Mouse (Mus musculus): Measurements from ENCODE around the gene Ttc3. TPM values are rescaled to one million over a fixed set of nuclear protein-coding genes. Genes with fewer than 3 reads are reported as not detected.
"Not testable (repeated sequence)": the region's sequence is repeated elsewhere in the genome, so short reads cannot be mapped to it uniquely, and the experiment has no call there.

The Ttc3 gene
- polyA plus RNA-seq, 1 experiment from 2014 or later, result 152 TPM

- Histone ChIP-seq H3K4me3 (replicated peaks; ENCODE audit: low read depth, low read length) (no peak overlapping the region), H3K9me3 (replicated peaks; ENCODE audit: low read length) (no peaks in the 10 kb centered on the region), H3K27ac (no peak overlapping the region), H3K4me2 (ENCODE audit: low read length) (no peak overlapping the region), H3K36me3 (ENCODE audit: insufficient read depth, low read length) (no peaks in the 10 kb centered on the region), H3K27me3 (ENCODE audit: insufficient read depth, low read length) (no peaks in the 10 kb centered on the region), H3K4me1 (replicated peaks; ENCODE audit: insufficient read depth, low read length) (0 out of 2 replicates have a peak, but pooled peaks cover 6% of the 10 kb centered on the region), H3K9ac (ENCODE audit: low read depth, low read length) (no peak overlapping the region)
- ATAC-seq (replicated peaks; ENCODE audit: low FRiP score, low read depth) (no peak), DNase-seq (ENCODE audit: low spot score) (peak; percentile 14)
- no peak for TF ChIP-seq CTCF (IDR thresholded peaks at IDR 0.05; ENCODE audit: low read depth)
- 57% methylated on average over 5 of the region's 5 CpGs for WGBS
Observed at GRCm38 (mm10) chr16:94330429-94330828, 40.0 kb upstream of the Ttc3 start.

GRCm38 (mm10) chr16:94331233-94331885 is 39.1 kb upstream of the Ttc3 start:
- WGBS, result 88% methylated on average over 9 of the region's 9 CpGs
- no peaks in the 10 kb centered on the region for H3K9me3 ChIP-seq (replicated peaks; ENCODE audit: low read length)
- ATAC-seq (replicated peaks; ENCODE audit: low FRiP score, low read depth) (no peak), DNase-seq (ENCODE audit: low spot score) (no peak)
- no peak overlapping the region for H3K4me3 ChIP-seq (replicated peaks; ENCODE audit: low read depth, low read length)
- no peak overlapping the region for H3K9ac ChIP-seq (ENCODE audit: low read depth, low read length)
- no peak overlapping the region for H3K27ac ChIP-seq
- no peak overlapping the region for H3K4me2 ChIP-seq (ENCODE audit: low read length)
- 0 out of 2 replicates have a peak, but pooled peaks cover 6% of the 10 kb centered on the region for H3K4me1 ChIP-seq (replicated peaks; ENCODE audit: insufficient read depth, low read length)
- no peaks in the 10 kb centered on the region for H3K36me3 ChIP-seq (ENCODE audit: insufficient read depth, low read length)
- H3K27me3 ChIP-seq (ENCODE audit: insufficient read depth, low read length), result no peaks in the 10 kb centered on the region
- TF ChIP-seq CTCF (IDR thresholded peaks at IDR 0.05; ENCODE audit: low read depth), result no peak

GRCm38 (mm10) chr16:94331886-94332252 is 38.5 kb upstream of the Ttc3 start:
- Histone ChIP-seq H3K4me3 (replicated peaks; ENCODE audit: low read depth, low read length) (no peak overlapping the region), H3K36me3 (ENCODE audit: insufficient read depth, low read length) (no peaks in the 10 kb centered on the region), H3K9ac (ENCODE audit: low read depth, low read length) (no peak overlapping the region), H3K4me2 (ENCODE audit: low read length) (no peak overlapping the region), H3K9me3 (replicated peaks; ENCODE audit: low read length) (no peaks in the 10 kb centered on the region), H3K4me1 (replicated peaks; ENCODE audit: insufficient read depth, low read length) (0 out of 2 replicates have a peak, but pooled peaks cover 6% of the 10 kb centered on the region), H3K27ac (no peak overlapping the region), H3K27me3 (ENCODE audit: insufficient read depth, low read length) (no peaks in the 10 kb centered on the region)
- peak; percentile 82 for TF ChIP-seq CTCF (IDR thresholded peaks at IDR 0.05; ENCODE audit: low read depth)
- ATAC-seq (replicated peaks; ENCODE audit: low FRiP score, low read depth) (no peak), DNase-seq (ENCODE audit: low spot score) (peak; percentile 33)
- WGBS, result 71% methylated on average over 5 of the region's 5 CpGs

GRCm38 (mm10) chr16:94335656-94336055 is 34.8 kb upstream of the Ttc3 start:
- TF ChIP-seq CTCF (IDR thresholded peaks at IDR 0.05; ENCODE audit: low read depth), result no peak
- no peaks in the 10 kb centered on the region for H3K36me3 ChIP-seq (ENCODE audit: insufficient read depth, low read length)
- ATAC-seq (replicated peaks; ENCODE audit: low FRiP score, low read depth), result no peak
- no peaks in the 10 kb centered on the region for H3K27me3 ChIP-seq (ENCODE audit: insufficient read depth, low read length)
- no peak overlapping the region for H3K9ac ChIP-seq (ENCODE audit: low read depth, low read length)
- H3K27ac ChIP-seq, result no peak overlapping the region
- H3K9me3 ChIP-seq (replicated peaks; ENCODE audit: low read length), result no peaks in the 10 kb centered on the region
- H3K4me2 ChIP-seq (ENCODE audit: low read length), result no peak overlapping the region
- no peak overlapping the region for H3K4me3 ChIP-seq (replicated peaks; ENCODE audit: low read depth, low read length)
- DNase-seq (ENCODE audit: low spot score), result no peak
- no peaks in the 10 kb centered on the region for H3K4me1 ChIP-seq (replicated peaks; ENCODE audit: insufficient read depth, low read length)
- WGBS, result 34% methylated on average over 5 of the region's 5 CpGs

- not testable (repeated sequence) for H3K4me3 ChIP-seq (replicated peaks; ENCODE audit: low read depth, low read length); H3K9me3 ChIP-seq (replicated peaks; ENCODE audit: low read length); H3K27me3 ChIP-seq (ENCODE audit: insufficient read depth, low read length); H3K9ac ChIP-seq (ENCODE audit: low read depth, low read length); H3K27ac ChIP-seq; H3K36me3 ChIP-seq (ENCODE audit: insufficient read depth, low read length); ATAC-seq (replicated peaks; ENCODE audit: low FRiP score, low read depth); H3K4me1 ChIP-seq (replicated peaks; ENCODE audit: insufficient read depth, low read length); H3K4me2 ChIP-seq (ENCODE audit: low read length); DNase-seq (ENCODE audit: low spot score)
- 92% methylated on average over 19 of the region's 22 CpGs for WGBS
Observed at GRCm38 (mm10) chr16:94339164-94340160, 31.0 kb upstream of the Ttc3 start.

- WGBS, result 73% methylated on average over 1 of the region's 1 CpGs
- H3K27ac ChIP-seq, result no peak overlapping the region
Observed at GRCm38 (mm10) chr16:94345733-94346132, 24.7 kb upstream of the Ttc3 start.

More at GRCm38 (mm10) chr16:94345733-94346132, 24.7 kb upstream of the Ttc3 start:
- DNase-seq (ENCODE audit: low spot score) (no peak), ATAC-seq (replicated peaks; ENCODE audit: low FRiP score, low read depth) (no peak)
- Histone ChIP-seq H3K9me3 (replicated peaks; ENCODE audit: low read length) (no peaks in the 10 kb centered on the region), H3K4me1 (replicated peaks; ENCODE audit: insufficient read depth, low read length) (no peaks in the 10 kb centered on the region), H3K4me3 (replicated peaks; ENCODE audit: low read depth, low read length) (no peak overlapping the region), H3K36me3 (ENCODE audit: insufficient read depth, low read length) (no peaks in the 10 kb centered on the region), H3K27me3 (ENCODE audit: insufficient read depth, low read length) (no peaks in the 10 kb centered on the region), H3K9ac (ENCODE audit: low read depth, low read length) (no peak overlapping the region), H3K4me2 (ENCODE audit: low read length) (no peak overlapping the region)
- TF ChIP-seq CTCF (IDR thresholded peaks at IDR 0.05; ENCODE audit: low read depth), result no peak
